Mouse (Mus musculus): ENCODE measurements around the gene Crot.

- TF ChIP-seq POLR2A (IDR thresholded peaks at IDR 0.05; ENCODE audit: insufficient read depth, low read depth, low read length) (no peak), CTCF (IDR thresholded peaks at IDR 0.05; ENCODE audit: insufficient read depth, low read depth, low read length) (no peak)
These were observed 38.3 kb upstream of the Crot start for GRCm38 (mm10) chr5:9035457-9035856.
